Mouse (Mus musculus) liver, adult 2 months (tissue): ENCODE results near the gene BC005624. TPM values are rescaled to one million over a fixed set of nuclear protein-coding genes. Genes with fewer than 3 reads are reported as not detected.

Experiments used
- DNase-seq: peaks from one replicate; pipeline ENCODE4 v3.0.0-alpha.2; 2011; ENCODE audit warnings: low read depth, low spot score; ENCODE audit errors: extremely low read depth
- H3K27ac ChIP-seq: fragments of 200-500 bp; replicated peaks from 2 replicates; pipeline ENCODE4 v1.5.1; 2012; ENCODE audit warnings: low read depth, mild to moderate bottlenecking, control low read depth, inconsistent platforms, low read length; ENCODE audit not compliant: insufficient read depth
- H3K27me3 ChIP-seq: fragments of 200-500 bp; 2 replicates; pipeline ENCODE4 v1.6.1; 2012; ENCODE audit warnings: mild to moderate bottlenecking, moderate library complexity, low read length, inconsistent platforms; ENCODE audit not compliant: control insufficient read depth, insufficient read depth
- H3K36me3 ChIP-seq: fragments of 200-500 bp; 2 replicates; pipeline ENCODE4 v1.6.1; 2012; ENCODE audit warnings: low read length, inconsistent platforms; ENCODE audit not compliant: control insufficient read depth, insufficient read depth
- H3K4me1 ChIP-seq: fragments of 200-500 bp; 2 replicates; pipeline ENCODE4 v1.6.1; 2011; ENCODE audit warnings: low read length; ENCODE audit not compliant: control insufficient read depth, insufficient read depth
- H3K4me3 ChIP-seq: fragments of 200-500 bp; 2 replicates; pipeline ENCODE4 v1.5.1; 2011; ENCODE audit warnings: low read depth, mild to moderate bottlenecking, control low read depth, low read length, moderate library complexity; ENCODE audit not compliant: insufficient read depth
- H3K79me2 ChIP-seq: fragments of 200-500 bp; 2 replicates; pipeline ENCODE4 v1.6.1; 2012; ENCODE audit warnings: inconsistent platforms, mild to moderate bottlenecking, low read length, moderate library complexity; ENCODE audit not compliant: control insufficient read depth, insufficient read depth
- H3K9ac ChIP-seq: fragments of 200-500 bp; 2 replicates; pipeline ENCODE4 v1.6.1; 2012; ENCODE audit warnings: low read depth, mild to moderate bottlenecking, control low read depth, inconsistent platforms, low read length
- CTCF ChIP-seq: fragments of 200-500 bp; IDR thresholded peaks from 2 replicates; pipeline ENCODE4 v1.5.1; 2011; ENCODE audit warnings: low read depth, low read length, control low read depth
- POLR2A ChIP-seq: fragments of 200-500 bp; IDR thresholded peaks from 2 replicates; pipeline ENCODE4 v1.6.1; 2011; ENCODE audit warnings: low read length, control low read depth; ENCODE audit not compliant: insufficient read depth; ENCODE audit errors: extremely low read depth
- WGBS: fragments of 180-500 bp; shearing (Covaris S2); methylation state at CpG from one replicate; pipeline ENCODE4 v1.1.7; 2018; 5-methylcytosine and 5-hydroxymethylcytosine counted together
- polyA plus RNA-seq: library from polyadenylated mRNA; depleted of rRNA; stranded (reverse); fragments of >200 nt; gene quantifications from 2 replicates; pipeline ENCODE4 v1.2.3, GENCODE M21; 2012
- total RNA-seq: library from RNA; depleted of rRNA; stranded (reverse); fragments of >200 nt; gene quantifications from 2 replicates; pipeline ENCODE4 v1.2.3, GENCODE M21; 2014

BC005624 gene
- total and polyA plus RNA-seq, 2 experiments, result 11.7 to 16.6 TPM

DNA sequence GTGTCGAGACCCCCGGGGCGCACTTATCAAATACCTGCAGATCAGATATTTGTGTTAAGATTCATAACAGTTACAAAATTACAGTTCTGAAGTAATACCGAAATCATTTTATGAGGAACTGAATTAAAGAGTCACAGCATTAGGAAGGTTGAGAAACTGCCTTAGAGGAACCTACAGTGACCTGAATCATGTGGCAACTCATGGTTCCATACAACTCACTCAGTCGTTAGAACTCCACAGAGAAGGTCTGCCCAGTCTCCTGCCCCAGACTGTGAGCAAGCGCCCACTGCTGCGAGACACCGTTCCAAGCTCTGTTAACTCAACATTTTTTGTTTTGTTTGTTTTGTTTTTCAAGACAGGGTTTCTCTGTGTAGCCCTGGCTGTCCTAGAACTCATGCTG, 16.4 kb downstream of the BC005624 start:
- Histone ChIP-seq H3K27ac (peak overlapping the region; percentile 98), H3K36me3 (peaks cover 11% of the 10 kb centered on the region; the same call in 1 of the 2 replicates), H3K9ac (no peak overlapping the region), H3K27me3 (no peaks in the 10 kb centered on the region), H3K79me2 (peaks cover 21% of the 10 kb centered on the region; the same call in 1 of the 2 replicates), H3K4me3 (no peak overlapping the region), H3K4me1 (peaks cover 49% of the 10 kb centered on the region)
- TF ChIP-seq CTCF, result no peak
- no peak for TF ChIP-seq POLR2A
- DNase-seq, result peak; percentile 34
- 54% methylated on average over 8 of the region's 8 CpGs for WGBS

DNA sequence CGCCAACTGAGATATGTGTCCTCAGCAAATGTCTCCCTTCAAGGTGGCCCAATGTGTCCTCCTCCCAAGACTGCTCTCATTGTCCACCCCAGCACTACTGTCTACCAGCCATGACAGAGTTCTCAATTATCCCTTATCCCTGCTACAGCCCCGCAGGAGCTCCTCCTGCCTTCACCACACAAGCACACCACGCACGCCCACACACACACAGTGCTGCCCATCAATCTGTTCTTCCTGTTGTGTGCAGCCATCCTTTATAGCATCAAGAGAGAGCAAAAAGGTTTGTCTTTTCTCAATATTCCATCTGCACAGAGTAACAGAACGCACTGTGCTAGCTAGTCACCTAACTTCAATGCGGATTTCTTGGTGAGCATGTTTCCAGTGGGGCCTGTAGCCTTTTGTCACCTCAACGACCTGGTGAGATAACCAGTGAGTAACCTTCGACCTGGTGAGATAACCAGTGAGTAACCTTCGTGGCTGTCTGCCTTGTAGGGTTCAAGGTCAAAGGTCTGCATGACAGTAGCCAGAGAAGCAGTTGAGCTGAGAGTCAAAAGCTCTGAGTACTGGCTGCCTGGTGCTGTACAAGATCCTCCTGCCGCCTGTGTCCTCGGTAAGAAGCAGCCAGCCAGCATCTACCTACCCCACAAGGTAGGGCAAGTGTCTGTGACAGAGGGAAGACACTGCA, 19.3 kb downstream of the BC005624 start:
- Histone ChIP-seq H3K4me1 (peaks cover 67% of the 10 kb centered on the region), H3K27ac (peak overlapping the region; percentile 86), H3K36me3 (peaks cover 20% of the 10 kb centered on the region; the same call in 1 of the 2 replicates), H3K79me2 (peaks cover 21% of the 10 kb centered on the region; the same call in 1 of the 2 replicates), H3K4me3 (no peak overlapping the region), H3K27me3 (no peaks in the 10 kb centered on the region), H3K9ac (peak overlapping the region; percentile 76)
- WGBS, result 38% methylated on average over 11 of the region's 11 CpGs
- TF ChIP-seq POLR2A (peak; percentile 23; the same call in 1 of the 2 replicates), CTCF (no peak)
- DNase-seq, result peak; percentile 98

DNA sequence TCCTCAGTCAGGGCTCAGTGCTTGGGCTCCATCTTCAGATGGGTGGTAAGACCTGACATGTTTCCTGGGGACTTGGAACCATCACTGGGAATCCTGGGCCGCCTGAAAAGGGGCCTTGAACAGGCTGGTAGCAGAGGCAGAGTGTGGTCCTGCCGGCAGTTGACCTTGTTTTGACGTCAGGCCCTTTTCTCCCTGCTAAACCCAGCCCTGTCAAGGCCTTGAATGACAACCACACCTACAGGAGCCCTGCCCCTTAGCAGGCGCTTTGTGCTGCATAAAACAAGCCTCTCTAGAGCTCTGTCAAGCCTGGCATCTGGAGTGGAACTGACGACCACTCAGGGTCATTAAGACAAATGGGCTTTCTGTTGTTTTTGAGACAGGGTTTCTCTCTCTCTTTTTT, 22.1 kb downstream of the BC005624 start:
- DNase-seq, result peak; percentile 61
- Histone ChIP-seq H3K79me2 (peaks cover 16% of the 10 kb centered on the region; the same call in 1 of the 2 replicates), H3K4me1 (peaks cover 69% of the 10 kb centered on the region), H3K36me3 (peaks cover 32% of the 10 kb centered on the region), H3K4me3 (no peak overlapping the region), H3K27me3 (no peaks in the 10 kb centered on the region), H3K27ac (peak overlapping the region; percentile 88), H3K9ac (peak overlapping the region; percentile 51)
- TF ChIP-seq CTCF (no peak), POLR2A (no peak)
- WGBS, result 18% methylated on average over 5 of the region's 5 CpGs

DNA sequence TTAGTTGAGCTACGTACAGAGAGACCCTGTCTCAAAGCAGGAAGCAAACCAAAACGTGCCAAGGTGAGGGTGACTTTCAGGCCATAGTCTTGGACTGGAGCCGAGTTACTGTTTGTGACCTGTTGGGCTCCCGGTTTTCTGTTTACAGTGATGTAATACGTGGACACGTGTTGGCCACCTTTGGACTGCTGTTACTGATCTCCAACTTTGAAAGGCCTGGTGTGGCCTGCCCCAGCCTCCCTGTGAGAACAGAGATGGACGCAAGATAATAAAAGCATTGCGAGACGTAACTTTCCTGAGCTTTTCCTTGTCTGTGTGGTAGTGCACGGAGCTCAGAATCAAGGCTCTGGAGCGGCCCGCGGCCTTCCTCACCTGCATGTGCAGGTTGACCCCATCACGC, 23.3 kb downstream of the BC005624 start:
- Histone ChIP-seq H3K36me3 (peaks cover 32% of the 10 kb centered on the region), H3K79me2 (peaks cover 27% of the 10 kb centered on the region; the same call in 1 of the 2 replicates), H3K27me3 (no peaks in the 10 kb centered on the region), H3K4me1 (peaks cover 69% of the 10 kb centered on the region), H3K4me3 (no peak overlapping the region), H3K9ac (peak overlapping the region; percentile 51), H3K27ac (peak overlapping the region; percentile 88)
- peak; percentile 99 for DNase-seq
- WGBS, result 26% methylated on average over 14 of the region's 14 CpGs
- TF ChIP-seq CTCF (no peak), POLR2A (0 out of 2 replicates have a peak, but pooled peaks have one; percentile 9)

DNA sequence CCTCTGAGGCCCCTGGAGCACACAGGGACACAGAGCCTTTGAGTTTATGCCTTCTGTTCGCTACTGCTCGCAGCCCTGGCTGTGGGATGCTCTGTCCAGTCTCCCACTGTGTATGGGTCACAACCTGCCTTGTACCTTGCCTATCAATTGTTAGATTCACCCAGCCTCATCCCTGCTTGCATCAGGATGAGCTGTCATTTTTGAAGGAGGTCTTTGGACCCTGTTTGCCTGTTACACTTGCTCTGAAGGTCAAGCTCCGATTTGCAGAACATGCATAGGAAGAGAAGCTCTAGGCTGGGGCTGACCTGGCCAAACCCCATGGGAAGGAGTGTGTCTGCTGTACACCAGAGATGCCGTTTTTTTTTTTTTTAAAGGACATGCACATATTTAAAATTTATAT, 24.5 kb downstream of the BC005624 start:
- H3K36me3 ChIP-seq, result peaks cover 32% of the 10 kb centered on the region

DNA sequence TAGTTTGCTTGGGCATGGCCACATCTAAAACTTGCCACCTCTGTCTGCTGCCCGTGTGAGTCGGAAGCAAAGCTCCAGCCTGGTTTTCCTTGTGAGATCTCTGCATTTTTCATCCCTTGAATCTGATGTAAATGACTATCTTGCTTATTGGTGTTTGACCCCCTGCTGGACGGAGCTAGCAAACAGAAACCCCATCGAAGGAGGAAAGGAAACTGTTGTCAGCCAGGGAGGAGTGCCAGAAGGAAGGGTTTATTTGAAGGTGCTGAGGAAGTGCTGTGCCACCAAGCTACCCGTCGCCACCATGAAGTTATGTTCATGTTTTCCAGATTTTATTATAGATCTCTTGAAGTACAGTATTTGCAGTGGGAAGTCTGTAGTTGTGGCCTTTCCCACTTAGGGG, 27.2 kb downstream of the BC005624 start:
- H3K9ac ChIP-seq, result peak overlapping the region; percentile 31; the same call in 1 of the 2 replicates
- H3K27me3 ChIP-seq, result no peaks in the 10 kb centered on the region
- no peak overlapping the region for H3K4me3 ChIP-seq
- TF ChIP-seq POLR2A (no peak), CTCF (no peak)
- H3K36me3 ChIP-seq, result peaks cover 22% of the 10 kb centered on the region
- no peak overlapping the region for H3K27ac ChIP-seq
- peaks cover 44% of the 10 kb centered on the region for H3K4me1 ChIP-seq
- 40% methylated on average over 6 of the region's 6 CpGs for WGBS
- DNase-seq, result no peak
- H3K79me2 ChIP-seq, result peaks cover 28% of the 10 kb centered on the region; the same call in 1 of the 2 replicates

More for the DNA sequence above, 24.5 kb downstream of the BC005624 start:
- Histone ChIP-seq H3K9ac (no peak overlapping the region), H3K4me3 (no peak overlapping the region), H3K4me1 (peaks cover 64% of the 10 kb centered on the region), H3K79me2 (peaks cover 32% of the 10 kb centered on the region; the same call in 1 of the 2 replicates), H3K27ac (peak overlapping the region; percentile 77), H3K27me3 (no peaks in the 10 kb centered on the region)
- TF ChIP-seq CTCF, result no peak
- TF ChIP-seq POLR2A, result no peak
- WGBS, result 58% methylated on average over 4 of the region's 4 CpGs
- peak; percentile 62 for DNase-seq
